Mouse (Mus musculus): ENCODE data around the gene Arpc2. TPM values are rescaled to one million over a fixed set of nuclear protein-coding genes. Genes with fewer than 3 reads are reported as not detected.

Gene Arpc2
- polyA plus RNA-seq, 1 experiment from 2014 or later, result 648 TPM

DNA sequence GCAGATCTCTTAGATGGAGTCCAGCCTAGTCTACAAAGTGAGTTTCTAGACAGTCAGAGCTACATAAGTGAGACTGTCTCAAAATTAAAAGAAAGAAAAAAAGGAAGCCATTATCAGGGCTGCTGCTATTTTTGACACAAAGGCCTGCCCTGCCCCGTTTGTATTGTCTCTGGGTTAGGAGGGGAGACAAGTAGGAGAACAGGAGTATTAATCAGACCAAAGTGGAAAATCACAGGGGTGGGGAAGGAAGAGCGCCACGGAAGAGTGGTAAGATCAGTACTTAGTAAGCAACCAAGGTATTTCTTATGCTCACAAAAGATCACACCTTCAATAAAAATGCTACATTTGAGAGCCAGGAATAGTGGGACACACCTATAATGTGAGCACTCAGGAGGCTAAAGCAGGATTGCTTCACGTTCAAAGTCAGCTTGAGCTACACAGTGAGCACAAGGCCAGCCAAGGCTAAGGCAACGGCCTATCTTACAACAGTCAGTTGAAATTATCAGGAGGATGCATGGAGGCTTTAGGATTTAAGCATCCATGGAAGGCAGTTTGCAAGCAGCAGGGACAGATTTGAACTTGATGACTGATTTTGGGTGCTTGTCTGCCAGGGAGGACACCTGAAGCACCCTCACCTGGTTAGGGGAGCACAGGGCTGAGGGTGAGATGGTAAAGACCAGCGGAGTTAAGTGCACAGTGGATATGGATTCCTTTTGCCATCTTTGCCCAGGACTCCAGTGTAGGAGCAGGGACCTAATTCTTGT is 64.6 kb downstream of the Arpc2 start:
- DNase-seq (ENCODE audit: low spot score), result no peak

DNA sequence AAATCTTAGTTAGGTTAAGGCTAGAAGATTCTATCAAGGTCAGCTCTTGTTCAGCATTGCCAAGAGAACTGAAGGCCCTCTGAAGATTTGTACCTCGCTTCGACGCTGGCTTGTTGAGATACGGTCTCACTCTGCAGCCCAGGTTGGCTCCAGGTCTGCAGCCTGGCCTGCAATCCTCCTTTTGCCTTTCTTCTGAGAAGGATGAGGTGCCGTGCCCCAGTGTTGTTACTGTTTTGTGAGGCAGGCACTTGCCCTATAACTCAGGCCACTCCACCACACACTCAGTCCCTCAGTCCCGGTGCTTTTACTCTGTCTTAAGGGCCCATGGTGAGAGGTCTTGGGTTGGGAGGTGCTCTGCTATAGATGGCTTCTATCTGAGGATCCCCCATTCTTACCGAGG is 66.3 kb downstream of the Arpc2 start:
- DNase-seq (ENCODE audit: low spot score), result no peak

DNA sequence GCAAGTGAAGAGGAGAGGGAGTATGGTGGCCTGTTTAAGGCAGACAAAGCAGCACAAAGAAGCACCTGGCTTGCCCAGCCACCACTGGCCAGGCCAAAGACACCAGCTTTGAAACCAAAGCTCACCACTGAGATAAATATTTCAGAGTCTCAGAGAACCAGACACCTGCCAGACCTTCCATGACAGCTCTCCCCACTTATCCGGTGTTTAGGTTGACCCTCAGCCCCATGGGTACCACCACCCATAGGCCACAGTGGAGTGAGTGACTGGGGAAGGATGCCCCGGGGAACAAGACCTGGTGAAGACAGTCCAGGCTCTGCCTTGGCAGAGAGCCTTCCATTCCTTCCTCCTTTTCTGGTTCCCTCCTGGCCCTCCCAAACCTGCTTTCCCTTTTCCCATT is 67.0 kb downstream of the Arpc2 start:
- no peak for DNase-seq (ENCODE audit: low spot score)

DNA sequence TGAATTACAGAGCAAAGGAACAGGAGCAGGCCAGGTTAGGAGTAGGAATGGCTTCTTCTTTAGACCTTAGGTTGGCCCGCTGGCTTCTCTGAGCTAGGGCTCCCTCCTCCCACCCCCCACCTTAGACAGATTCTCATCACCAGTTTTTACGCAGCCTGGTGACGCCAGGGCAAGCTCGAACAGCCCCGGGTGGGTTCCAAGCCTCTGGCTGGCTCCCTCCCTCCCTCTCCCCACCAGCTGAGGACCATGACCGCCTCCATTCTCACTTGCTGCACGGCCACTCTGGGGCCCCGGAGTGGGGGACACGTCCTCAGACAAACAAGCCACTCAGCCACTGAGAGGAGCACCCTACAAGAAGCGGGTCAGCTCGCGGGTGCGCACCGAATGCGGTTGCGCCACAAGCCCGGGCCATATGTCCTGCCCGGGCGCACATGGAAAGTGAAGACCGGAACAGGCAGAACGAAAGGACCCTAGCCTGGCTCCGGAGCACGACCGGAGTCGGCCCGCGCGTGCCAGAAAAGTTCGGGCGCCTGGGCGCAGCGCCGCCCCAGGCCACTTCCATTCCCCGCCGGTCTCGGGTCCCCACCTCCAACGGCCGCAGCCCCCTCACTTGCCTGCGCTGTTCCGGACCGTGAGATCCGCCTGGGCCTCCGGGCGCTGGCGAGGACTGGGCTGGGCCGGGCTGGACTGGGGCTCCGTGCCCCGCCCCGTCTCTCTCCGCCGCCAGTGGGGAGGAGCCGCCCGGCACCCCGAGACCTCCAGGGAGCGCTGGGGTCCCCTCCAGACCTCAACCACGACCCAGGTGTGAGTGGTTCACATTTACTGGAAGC is 67.8 kb downstream of the Arpc2 start:
- DNase-seq (ENCODE audit: low spot score), result peak; percentile 29

GRCm38 (mm10) chr1:74304339-74304790 is 68.5 kb downstream of the Arpc2 start:
- no peak for DNase-seq (ENCODE audit: low spot score)

DNA sequence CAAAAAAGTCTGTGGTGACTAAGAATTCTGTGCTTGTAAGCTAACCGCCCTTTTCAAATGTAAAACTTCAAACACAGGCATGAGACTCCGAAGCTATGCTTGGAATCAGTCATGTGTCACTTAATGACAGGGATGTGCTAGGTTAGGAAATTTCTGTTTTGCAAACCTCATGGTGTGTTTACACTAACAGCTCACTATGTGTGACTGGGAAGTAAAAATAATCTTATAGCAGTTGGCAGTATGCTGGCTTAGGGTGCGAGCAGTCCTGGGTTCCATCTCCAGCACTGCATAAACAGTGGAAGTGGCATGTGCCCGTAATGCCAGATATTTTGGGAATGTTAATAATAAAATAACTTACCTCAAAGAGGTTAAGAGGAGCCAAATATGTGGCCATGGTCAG is 69.1 kb downstream of the Arpc2 start:
- no peak for DNase-seq (ENCODE audit: low spot score)

GRCm38 (mm10) chr1:74305522-74305921 is 69.6 kb downstream of the Arpc2 start, which contains the start of gene Tmbim1:
Gene Tmbim1 (minus strand): TSS chr1:74305622.
- DNase-seq (ENCODE audit: low spot score), result no peak

DNA sequence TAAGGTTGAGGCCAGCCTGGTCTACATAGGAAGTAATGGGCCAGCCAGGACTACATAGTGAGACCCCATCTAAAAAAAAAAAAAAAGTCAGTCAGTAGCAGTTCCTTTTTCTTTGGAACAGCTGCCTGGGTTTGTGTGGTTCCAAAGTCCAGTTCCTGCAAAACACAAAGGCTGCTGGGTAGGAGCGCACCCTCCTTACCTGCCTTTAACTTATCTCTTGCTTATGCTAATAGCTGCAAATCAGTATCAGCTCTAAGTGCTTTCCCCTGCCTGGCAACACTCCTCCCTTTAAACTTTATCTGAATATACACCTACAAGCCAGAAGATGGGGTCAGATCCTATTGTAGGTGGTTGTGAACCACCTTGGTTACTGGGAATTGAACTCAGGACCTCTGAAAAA is 71.3 kb downstream of the Arpc2 start:
- no peak for DNase-seq (ENCODE audit: low spot score)

- peak; percentile 36 for DNase-seq (ENCODE audit: low spot score)
Observed at GRCm38 (mm10) chr1:74308001-74308964, 72.4 kb downstream of the Arpc2 start.

DNA sequence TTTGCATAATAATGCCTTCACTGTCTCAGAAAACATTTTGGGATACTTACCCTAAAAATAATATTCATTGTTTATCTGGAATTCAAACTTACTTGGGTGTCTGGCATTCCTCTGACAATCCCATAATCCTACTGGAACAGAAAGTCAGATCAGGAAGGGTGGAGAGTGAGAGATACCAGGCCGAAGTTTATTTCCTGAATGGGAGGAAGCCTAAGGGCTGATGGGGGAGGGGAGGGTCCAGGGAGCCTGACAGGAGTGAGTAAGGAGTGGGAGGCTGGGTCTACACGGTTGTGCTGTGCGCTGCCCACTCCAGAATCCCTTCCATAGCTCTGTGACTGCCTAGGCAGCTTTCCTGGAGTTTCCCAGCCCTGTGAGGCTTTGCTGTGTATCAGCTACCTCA is 73.9 kb downstream of the Arpc2 start:
- DNase-seq (ENCODE audit: low spot score), result no peak

DNA sequence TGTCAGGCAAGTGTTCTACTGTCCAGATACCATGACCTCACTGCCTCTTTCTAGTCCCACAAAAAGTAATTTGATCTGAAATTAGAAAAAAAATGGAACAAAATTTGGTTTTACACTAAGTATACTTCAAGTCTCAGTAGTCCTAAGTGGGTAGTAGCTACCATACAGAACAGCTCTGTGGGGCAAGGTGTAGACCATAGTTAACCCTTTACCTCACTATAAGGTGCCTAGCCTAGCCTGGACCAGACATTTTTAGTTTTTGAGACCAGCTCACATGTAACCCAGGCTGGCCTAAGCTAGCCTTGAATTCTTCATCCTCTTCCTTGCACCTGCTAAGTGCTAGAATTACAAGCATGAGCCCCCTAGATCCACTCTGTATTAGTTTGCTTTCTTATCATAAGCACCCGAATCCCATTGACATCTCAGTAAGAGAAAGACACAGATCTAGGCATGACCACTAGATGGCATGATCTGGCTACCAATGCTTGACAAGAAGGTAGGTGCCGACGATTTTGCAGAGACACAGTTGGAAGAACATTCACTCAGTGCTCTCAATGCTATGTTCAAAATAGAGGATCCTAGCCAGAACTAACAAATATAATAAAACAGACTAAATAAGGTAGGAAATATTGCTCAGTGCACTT is 77.3 kb downstream of the Arpc2 start:
- peak; percentile 83 for DNase-seq (ENCODE audit: low spot score)

GRCm38 (mm10) chr1:74314796-74315195 is 78.9 kb downstream of the Arpc2 start:
- no peak for DNase-seq (ENCODE audit: low spot score)

DNA sequence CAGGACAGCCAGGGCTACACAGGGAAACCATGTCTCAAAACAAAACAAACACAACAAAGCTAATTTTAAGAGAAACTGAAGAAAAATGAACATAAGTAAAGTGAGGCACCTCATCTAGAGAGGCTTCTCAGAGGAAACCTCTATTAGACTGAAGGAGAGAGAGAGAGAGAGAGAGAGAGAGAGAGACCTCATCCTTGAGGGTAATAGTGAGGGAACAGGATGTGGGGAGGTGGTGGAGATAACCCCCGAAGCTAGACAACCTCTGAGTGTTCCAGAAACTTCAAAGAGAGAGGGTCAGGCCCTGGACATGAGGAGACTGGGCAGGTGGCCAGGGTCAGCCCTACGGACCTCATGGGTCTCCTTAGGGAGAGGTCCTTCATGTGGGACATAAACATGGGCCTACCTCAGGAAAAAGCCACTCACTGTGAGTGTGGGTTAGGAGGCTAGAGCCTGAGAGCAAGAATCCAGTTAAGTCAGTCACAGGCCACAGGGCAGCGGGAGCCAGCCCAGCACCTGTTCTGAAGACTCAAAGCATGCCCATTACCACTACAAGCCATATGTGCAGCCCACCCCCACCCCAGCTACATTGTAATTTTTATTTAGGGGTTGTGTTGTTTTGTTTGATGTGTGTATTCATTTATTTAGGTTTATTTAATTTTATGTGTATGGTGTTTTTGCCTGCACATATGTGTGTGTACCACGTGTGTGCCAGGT is 80.4 kb downstream of the Arpc2 start:
- peak; percentile 51 for DNase-seq (ENCODE audit: low spot score)

MicroRNAs encoded within 50 kb of the gene (microRNA counts, 519-probe panel; counts per million panel counts)
- microRNA mmu-miR-1928, result 473 counts per million, percentile 71 among the panel's probes with 10 or more counts

Small RNAs within 50 kb of the gene (microRNA-seq; reads per million reads assigned to microRNA genes)
- gene Mir1928 (ENCODE audit: borderline number of aligned reads), result not detected

Other genes starting within 250 kb of the Arpc2 start
- gene Tns1, start 111.6 kb upstream of the Arpc2 start, polyA plus RNA-seq (2015; fragmentation: Nextera tagmentation; extraction: Ambion mirVana), result 12.6 and 13.0 TPM in 2 replicates
- gene Rufy4, start 110.5 kb upstream of the Arpc2 start, polyA plus RNA-seq (2015; fragmentation: Nextera tagmentation; extraction: Ambion mirVana), result 0.08 and 0.15 TPM in 2 replicates
- 0.15 and 0.20 TPM in 2 replicates for gene Cxcr2, start 82.1 kb upstream of the Arpc2 start, polyA plus RNA-seq (2015; fragmentation: Nextera tagmentation; extraction: Ambion mirVana)
- not detected in 2 replicates for gene Cxcr1, start 41.5 kb upstream of the Arpc2 start, polyA plus RNA-seq (2015; fragmentation: Nextera tagmentation; extraction: Ambion mirVana)
- 0.35 and 0.92 TPM in 2 replicates for gene Gpbar1, start 42.5 kb downstream of the Arpc2 start, polyA plus RNA-seq (2015; fragmentation: Nextera tagmentation; extraction: Ambion mirVana)
- 195 and 200 TPM in 2 replicates for gene Aamp, start 48.7 kb downstream of the Arpc2 start, polyA plus RNA-seq (2015; fragmentation: Nextera tagmentation; extraction: Ambion mirVana)
- gene Pnkd, start 48.8 kb downstream of the Arpc2 start, polyA plus RNA-seq (2015; fragmentation: Nextera tagmentation; extraction: Ambion mirVana), result 84.9 and 93.3 TPM in 2 replicates
- 10.9 and 12.2 TPM in 2 replicates for gene Tmbim1, start 69.5 kb downstream of the Arpc2 start, polyA plus RNA-seq (2015; fragmentation: Nextera tagmentation; extraction: Ambion mirVana)
- 0.20 and 0.33 TPM in 2 replicates for gene Catip, start 126.0 kb downstream of the Arpc2 start, polyA plus RNA-seq (2015; fragmentation: Nextera tagmentation; extraction: Ambion mirVana)
- gene Slc11a1, start 139.1 kb downstream of the Arpc2 start, polyA plus RNA-seq (2015; fragmentation: Nextera tagmentation; extraction: Ambion mirVana), result 5.6 and 6.1 TPM in 2 replicates
- 55.5 and 56.1 TPM in 2 replicates for gene Ctdsp1, start 155.4 kb downstream of the Arpc2 start, polyA plus RNA-seq (2015; fragmentation: Nextera tagmentation; extraction: Ambion mirVana)
- gene Vil1, start 173.3 kb downstream of the Arpc2 start, polyA plus RNA-seq (2015; fragmentation: Nextera tagmentation; extraction: Ambion mirVana), result 0.29 and 0.30 TPM in 2 replicates

Data from thymus, postnatal 0 days (tissue).